Mouse (Mus musculus) embryonic fibroblast, embryonic 13.5 days (primary cell): Measurements from ENCODE around the gene Tma7. TPM values are rescaled to one million over a fixed set of nuclear protein-coding genes. Genes with fewer than 3 reads are reported as not detected.
A peak's percentile ranks its signal among the peaks of the same experiment; 100 is the strongest.

ENCODE experiments used
- H3K27ac ChIP-seq: 2 replicates; pipeline ENCODE4 v1.5.1; 2012; ENCODE audit warnings: low read length, control low read depth, inconsistent platforms; ENCODE audit not compliant: insufficient read depth
- H3K4me1 ChIP-seq: 2 replicates; pipeline ENCODE4 v1.6.1; 2011; ENCODE audit warnings: low read length; ENCODE audit not compliant: control insufficient read depth, insufficient read depth
- H3K4me3 ChIP-seq: 2 replicates; pipeline ENCODE4 v1.5.1; 2011; ENCODE audit warnings: mild to moderate bottlenecking, control low read depth, low read length; ENCODE audit not compliant: insufficient read depth
- CTCF ChIP-seq: IDR thresholded peaks from 2 replicates; pipeline ENCODE4 v1.5.1; 2011; ENCODE audit warnings: mild to moderate bottlenecking, control low read depth, low read length, moderate library complexity, borderline replicate concordance; ENCODE audit not compliant: insufficient read depth
- POLR2A ChIP-seq: IDR thresholded peaks from 2 replicates; pipeline ENCODE4 v1.6.1; 2011; ENCODE audit warnings: low read depth, mild to moderate bottlenecking, control low read depth, low read length, moderate library complexity
- polyA plus RNA-seq: library from polyadenylated mRNA; stranded (reverse); fragments of >200 nt; gene quantifications from 2 replicates; pipeline ENCODE4 v1.2.4, GENCODE M21; 2011; ENCODE audit warnings: low read depth; ENCODE audit not compliant: missing spikeins, insufficient read length

Gene Tma7
- polyA plus RNA-seq, 1 experiment = 552 TPM

DNA sequence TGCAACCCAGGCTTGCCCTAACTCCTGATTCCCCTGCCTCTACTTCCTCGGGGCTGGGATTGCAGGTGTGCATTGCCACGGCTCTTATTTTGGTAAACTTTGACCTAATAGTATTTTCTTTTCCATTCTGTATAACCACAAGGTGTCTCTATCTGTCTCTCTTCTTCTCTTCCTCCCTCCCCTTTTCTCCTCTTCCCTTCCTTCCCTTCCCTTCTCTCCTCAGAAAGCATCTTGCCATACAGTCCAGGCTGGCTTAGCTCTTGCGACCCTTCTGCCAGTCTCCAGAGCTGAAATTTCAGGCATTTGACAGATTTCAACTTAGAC lies 31.8 kb downstream of the Tma7 start:
- Histone ChIP-seq H3K4me1 (peaks cover 2% of the 10 kb centered on the region; the same call in 1 of the 2 replicates), H3K27ac (no peak overlapping the region), H3K4me3 (no peak overlapping the region)
- TF ChIP-seq CTCF = no peak
- TF ChIP-seq POLR2A = no peak

- no peaks in the 10 kb centered on the region for H3K4me1 ChIP-seq
- no peak overlapping the region for H3K4me3 ChIP-seq
- no peak for TF ChIP-seq CTCF
- no peak for TF ChIP-seq POLR2A
- no peak overlapping the region for H3K27ac ChIP-seq
Observed at GRCm38 (mm10) chr9:109049996-109050673, 32.3 kb downstream of the Tma7 start.

DNA sequence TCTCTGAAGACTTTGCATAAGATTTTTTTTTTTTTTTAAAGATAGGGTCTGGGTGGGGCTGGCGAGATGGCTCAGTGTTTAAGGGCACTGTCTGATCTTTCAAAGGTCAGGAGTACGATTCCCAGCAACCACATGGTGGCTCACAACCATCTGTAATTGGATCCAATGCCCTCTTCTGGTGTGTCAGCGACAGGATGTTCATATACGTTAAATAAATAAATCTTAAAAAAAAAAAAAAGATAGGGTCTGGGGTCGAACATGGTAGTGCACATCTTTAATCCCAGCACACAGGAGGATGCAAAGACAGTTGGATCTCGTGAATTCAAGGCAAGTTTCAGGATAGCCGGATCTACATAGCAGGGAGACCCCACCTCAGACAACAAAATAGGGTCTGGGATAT lies 33.1 kb downstream of the Tma7 start:
- Histone ChIP-seq H3K4me3 (no peak overlapping the region), H3K4me1 (no peaks in the 10 kb centered on the region), H3K27ac (no peak overlapping the region)
- TF ChIP-seq CTCF (no peak), POLR2A (no peak)

GRCm38 (mm10) chr9:109046306-109046705 lies 36.1 kb downstream of the Tma7 start:
- TF ChIP-seq CTCF (peak; percentile 25; the same call in 1 of the 2 replicates), POLR2A (no peak)
- H3K27ac ChIP-seq = no peak overlapping the region
- 0 out of 2 replicates have a peak, but pooled peaks cover 2% of the 10 kb centered on the region for H3K4me1 ChIP-seq
- H3K4me3 ChIP-seq = no peak overlapping the region

GRCm38 (mm10) chr9:109041351-109041750 lies 41.0 kb downstream of the Tma7 start:
- no peak overlapping the region for H3K4me3 ChIP-seq
- no peak for TF ChIP-seq POLR2A
- TF ChIP-seq CTCF = no peak

DNA sequence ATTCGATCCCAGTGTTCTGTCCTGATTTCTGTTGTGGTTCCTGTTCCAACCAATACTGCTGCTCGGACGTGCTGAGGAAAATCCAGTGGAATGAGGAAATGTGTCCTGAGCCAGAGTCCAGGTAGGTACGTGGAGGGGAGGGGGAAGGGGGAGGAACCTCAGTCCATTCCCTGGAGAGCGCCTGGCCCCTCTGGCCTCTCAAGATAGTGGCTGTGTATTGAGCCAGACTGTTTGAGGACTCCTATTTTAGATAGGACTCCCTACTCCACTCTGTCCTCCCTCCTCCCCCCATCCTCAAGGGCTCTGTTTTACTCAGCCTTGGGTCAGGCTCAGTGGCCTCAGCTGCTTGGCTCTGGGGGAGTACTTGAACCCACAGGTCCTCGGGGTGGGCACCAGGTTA lies 41.5 kb downstream of the Tma7 start:
- TF ChIP-seq CTCF (no peak), POLR2A (no peak)
- Histone ChIP-seq H3K4me3 (no peak overlapping the region; the same call in 1 of the 2 replicates), H3K27ac (no peak overlapping the region), H3K4me1 (peaks cover 17% of the 10 kb centered on the region; the same call in 1 of the 2 replicates)

More at GRCm38 (mm10) chr9:109041351-109041750, 41.0 kb downstream of the Tma7 start:
- peaks cover 17% of the 10 kb centered on the region; the same call in 1 of the 2 replicates for H3K4me1 ChIP-seq
- H3K27ac ChIP-seq = no peak overlapping the region

DNA sequence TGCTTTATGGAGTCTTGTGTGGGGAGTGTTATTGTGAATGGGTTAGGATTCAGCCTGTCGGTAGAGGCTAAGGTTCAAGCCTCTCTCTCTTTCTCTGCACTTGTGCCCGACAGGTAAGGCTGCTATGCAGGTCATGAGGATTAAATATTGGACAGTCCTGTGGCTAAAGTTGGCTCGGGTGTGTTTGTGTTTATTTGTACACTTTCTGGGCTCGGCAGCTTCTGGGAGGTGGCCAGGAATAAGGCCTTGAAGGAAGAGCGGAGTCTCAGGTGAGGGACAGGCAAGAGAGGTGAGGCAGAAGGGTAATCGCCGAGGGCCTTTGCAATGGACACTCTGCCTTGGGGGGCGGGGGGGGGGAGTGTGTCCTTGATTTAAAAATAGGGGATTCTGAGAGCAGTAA lies 42.2 kb downstream of the Tma7 start:
- H3K4me3 ChIP-seq = peak overlapping the region; percentile 82; the same call in 1 of the 2 replicates
- H3K27ac ChIP-seq = no peak overlapping the region
- TF ChIP-seq POLR2A (no peak), CTCF (no peak)
- peaks cover 17% of the 10 kb centered on the region; the same call in 1 of the 2 replicates for H3K4me1 ChIP-seq

GRCm38 (mm10) chr9:109039681-109040080 lies 42.7 kb downstream of the Tma7 start:
- peak overlapping the region; percentile 82 for H3K4me3 ChIP-seq
- H3K4me1 ChIP-seq = peaks cover 17% of the 10 kb centered on the region; the same call in 1 of the 2 replicates
- TF ChIP-seq POLR2A (no peak), CTCF (no peak)
- H3K27ac ChIP-seq = no peak overlapping the region

DNA sequence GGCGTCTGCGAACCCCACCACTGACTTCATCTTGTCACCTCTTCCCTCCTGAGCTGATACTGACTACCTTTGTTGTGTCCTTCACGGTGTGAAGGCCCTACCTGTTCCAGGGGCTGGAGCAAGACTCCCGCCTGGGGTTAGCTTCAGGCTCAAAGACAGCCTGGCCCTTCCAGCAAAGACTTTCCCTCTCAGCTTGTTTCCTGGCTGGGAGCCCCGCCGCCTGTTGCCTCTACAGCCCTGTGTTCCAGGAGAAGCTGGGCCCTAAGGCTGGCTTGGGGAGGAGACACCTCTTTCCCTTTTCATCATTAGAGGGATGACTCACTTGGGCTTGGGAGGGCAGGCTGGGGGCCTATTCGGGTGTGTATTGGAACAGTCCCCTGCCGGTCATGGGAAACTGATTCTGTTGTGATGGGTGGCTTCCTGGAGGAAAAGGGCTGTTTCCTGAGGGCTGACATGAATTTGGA lies 43.5 kb downstream of the Tma7 start:
- Histone ChIP-seq H3K27ac (peak overlapping the region; percentile 74), H3K4me3 (peak overlapping the region; percentile 82), H3K4me1 (peaks cover 17% of the 10 kb centered on the region; the same call in 1 of the 2 replicates)
- TF ChIP-seq CTCF (no peak), POLR2A (peak; percentile 67)
